Mouse (Mus musculus): Measurements from ENCODE around the gene Ugt1a2. TPM values are rescaled to one million over a fixed set of nuclear protein-coding genes. Genes with fewer than 3 reads are reported as not detected.

Ugt1a2 gene
- polyA plus RNA-seq, 1 experiment: 0.32 TPM

DNA sequence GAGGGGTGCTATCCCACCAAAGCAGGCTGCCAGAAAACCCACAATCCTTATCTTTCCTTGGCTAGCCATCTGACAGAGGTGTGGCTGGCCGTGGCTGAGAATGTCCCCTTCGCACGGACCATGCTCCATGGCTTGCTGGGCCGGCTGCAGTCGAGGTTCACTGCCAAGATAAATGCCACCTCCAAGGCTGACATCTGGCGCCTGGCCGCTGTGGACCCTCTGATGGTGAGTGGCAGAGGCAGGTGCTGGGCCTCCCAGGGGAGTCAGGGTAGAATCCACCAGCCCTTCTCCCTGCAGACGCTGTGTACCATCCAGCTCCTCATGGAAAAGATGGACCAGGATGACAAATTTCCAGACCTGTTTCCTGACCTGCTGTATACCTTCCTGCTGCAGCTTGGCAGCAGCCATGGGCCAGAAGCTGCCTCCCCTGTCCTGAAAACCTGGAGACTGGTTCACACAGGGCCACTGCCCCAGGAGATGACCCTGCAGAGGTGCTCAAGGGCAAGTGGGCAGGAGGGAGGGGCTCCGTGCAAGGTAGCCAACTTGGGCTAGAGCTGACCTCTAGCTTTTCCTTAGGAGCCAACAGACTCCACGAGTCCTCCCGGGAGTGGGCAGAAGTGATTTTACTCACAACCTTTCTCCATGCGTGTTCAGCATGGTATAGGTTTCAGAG, 54.5 kb downstream of the Ugt1a2 start:
- Histone ChIP-seq H3K36me3 (ENCODE audit: control insufficient read depth, insufficient read depth, low read length) (no peaks in the 10 kb centered on the region), H3K4me3 (ENCODE audit: control insufficient read depth, insufficient read depth, low read length) (no peak overlapping the region), H3K27me3 (ENCODE audit: control insufficient read depth, insufficient read depth, low read length) (no peaks in the 10 kb centered on the region), H3K27ac (ENCODE audit: control insufficient read depth, insufficient read depth, low read length) (no peak overlapping the region), H3K4me1 (replicated peaks; ENCODE audit: control insufficient read depth, insufficient read depth, low read length) (peaks cover 13% of the 10 kb centered on the region)
- DNase-seq: no peak
- WGBS: 93% methylated on average over 12 of the region's 12 CpGs
- TF ChIP-seq POLR2A (IDR thresholded peaks at IDR 0.05; ENCODE audit: control insufficient read depth, extremely low read depth, insufficient read depth, low read length, poor library complexity): no peak
- TF ChIP-seq CTCF (IDR thresholded peaks at IDR 0.05; ENCODE audit: borderline replicate concordance, control insufficient read depth, extremely low read depth, insufficient read depth, low read length, poor library complexity): no peak

DNA sequence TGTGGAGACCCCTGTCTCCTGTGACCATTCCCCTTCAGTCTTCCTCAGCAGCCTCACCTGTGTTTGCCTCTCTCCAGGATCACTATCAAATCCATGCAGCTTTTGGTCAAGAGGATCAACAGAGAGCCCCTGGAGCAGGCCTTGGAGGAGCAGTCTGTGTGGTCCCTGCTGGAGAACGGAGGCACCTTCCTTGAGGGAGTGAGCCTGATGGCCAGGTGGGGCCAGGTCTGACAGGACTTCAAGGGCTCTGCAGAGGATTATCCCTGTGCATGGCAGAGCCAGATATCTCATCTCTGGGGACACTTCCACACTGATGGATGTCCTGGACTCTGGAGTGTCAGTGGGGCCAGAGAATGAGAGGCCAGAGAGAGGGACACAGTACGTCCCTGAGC, 55.1 kb downstream of the Ugt1a2 start:
- 62% methylated on average over 2 of the region's 2 CpGs for WGBS

DNA sequence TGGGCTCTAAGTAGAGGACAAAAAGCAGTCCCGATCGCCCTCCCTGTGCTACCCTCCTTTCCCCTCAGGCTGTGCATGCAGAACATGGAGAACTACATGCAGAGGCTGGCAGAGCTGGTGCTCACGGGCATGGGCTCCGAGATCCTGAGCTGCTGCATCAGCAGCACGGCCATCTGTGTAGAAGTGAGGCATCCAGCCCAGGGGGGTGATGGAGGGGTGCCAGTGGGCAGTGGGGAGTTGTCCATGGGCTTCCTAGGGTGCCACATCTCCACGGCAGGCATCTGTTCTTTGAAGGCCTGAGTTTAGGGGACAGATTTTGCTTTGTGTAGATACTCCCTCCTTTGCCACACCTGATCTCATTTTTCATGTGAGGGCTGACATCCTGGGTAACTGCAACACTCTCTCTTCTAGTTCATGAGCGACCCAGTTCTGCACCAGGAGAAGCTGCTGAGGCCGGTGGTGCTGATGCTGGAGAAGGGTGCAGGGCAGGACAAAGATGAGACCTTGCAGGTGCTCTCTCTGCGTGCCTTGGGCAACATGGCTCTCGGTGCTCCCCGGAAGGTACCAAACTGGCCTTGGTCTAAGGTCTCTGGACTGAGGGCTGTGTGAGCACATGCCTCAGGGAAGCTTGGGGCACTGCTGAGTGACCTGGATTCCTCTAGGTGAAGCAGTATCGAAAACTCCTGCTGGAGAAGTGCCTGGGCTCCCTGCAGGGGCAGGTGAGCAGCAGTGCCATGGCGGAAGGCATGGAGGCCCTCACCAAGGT, 55.8 kb downstream of the Ugt1a2 start:
- no peak for DNase-seq
- Histone ChIP-seq H3K27me3 (ENCODE audit: control insufficient read depth, insufficient read depth, low read length) (no peaks in the 10 kb centered on the region), H3K4me3 (ENCODE audit: control insufficient read depth, insufficient read depth, low read length) (no peak overlapping the region), H3K27ac (ENCODE audit: control insufficient read depth, insufficient read depth, low read length) (no peak overlapping the region), H3K4me1 (replicated peaks; ENCODE audit: control insufficient read depth, insufficient read depth, low read length) (peaks cover 18% of the 10 kb centered on the region), H3K36me3 (ENCODE audit: control insufficient read depth, insufficient read depth, low read length) (peaks cover 7% of the 10 kb centered on the region; the same call in 1 of the 2 replicates)
- no peak for TF ChIP-seq CTCF (IDR thresholded peaks at IDR 0.05; ENCODE audit: borderline replicate concordance, control insufficient read depth, extremely low read depth, insufficient read depth, low read length, poor library complexity)
- no peak for TF ChIP-seq POLR2A (IDR thresholded peaks at IDR 0.05; ENCODE audit: control insufficient read depth, extremely low read depth, insufficient read depth, low read length, poor library complexity)
- WGBS: 85% methylated on average over 13 of the region's 13 CpGs

More for the DNA sequence above, 55.1 kb downstream of the Ugt1a2 start:
- Histone ChIP-seq H3K27me3 (ENCODE audit: control insufficient read depth, insufficient read depth, low read length) (no peaks in the 10 kb centered on the region), H3K4me3 (ENCODE audit: control insufficient read depth, insufficient read depth, low read length) (no peak overlapping the region), H3K4me1 (replicated peaks; ENCODE audit: control insufficient read depth, insufficient read depth, low read length) (peaks cover 18% of the 10 kb centered on the region), H3K36me3 (ENCODE audit: control insufficient read depth, insufficient read depth, low read length) (0 out of 2 replicates have a peak, but pooled peaks cover 2% of the 10 kb centered on the region), H3K27ac (ENCODE audit: control insufficient read depth, insufficient read depth, low read length) (no peak overlapping the region)
- no peak for TF ChIP-seq CTCF (IDR thresholded peaks at IDR 0.05; ENCODE audit: borderline replicate concordance, control insufficient read depth, extremely low read depth, insufficient read depth, low read length, poor library complexity)
- no peak for TF ChIP-seq POLR2A (IDR thresholded peaks at IDR 0.05; ENCODE audit: control insufficient read depth, extremely low read depth, insufficient read depth, low read length, poor library complexity)
- DNase-seq: no peak

DNA sequence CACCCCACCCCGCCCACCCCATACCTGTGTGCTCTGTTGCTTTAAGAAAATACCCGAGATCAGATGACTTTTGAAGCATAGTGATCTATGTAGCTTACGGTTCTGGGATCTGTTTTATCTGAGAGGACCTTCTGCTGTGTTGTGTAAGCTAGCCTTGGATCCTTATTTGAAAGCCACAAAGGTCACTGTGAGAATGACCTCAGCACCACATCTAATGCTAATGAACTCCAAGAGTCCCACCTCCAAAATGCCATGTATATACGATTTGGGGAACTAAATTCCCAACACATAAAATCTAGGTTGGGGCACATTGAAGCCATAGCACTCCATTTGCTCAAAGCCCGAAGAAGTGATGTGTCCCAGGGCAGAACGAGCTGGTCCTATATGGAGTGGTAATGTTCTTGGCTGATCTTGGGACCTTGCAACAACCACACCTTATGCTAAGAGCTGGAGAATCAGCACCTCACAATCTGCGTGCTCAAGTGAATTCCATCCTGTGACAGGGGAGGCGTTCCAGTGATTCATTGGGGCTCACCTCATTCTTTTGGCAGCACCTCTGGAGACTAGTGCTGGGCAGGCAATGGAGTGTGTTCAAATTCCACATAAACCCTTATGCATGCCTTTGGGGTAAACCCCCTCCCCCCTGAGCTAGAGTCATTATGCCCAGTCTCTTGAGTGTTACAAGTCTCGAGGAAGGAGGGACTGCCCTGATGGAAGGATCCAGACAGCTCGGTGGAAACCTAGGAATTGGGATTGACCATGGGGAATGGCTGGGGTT, 56.7 kb downstream of the Ugt1a2 start:
- peaks cover 12% of the 10 kb centered on the region for H3K36me3 ChIP-seq (ENCODE audit: control insufficient read depth, insufficient read depth, low read length)
- peaks cover 21% of the 10 kb centered on the region for H3K4me1 ChIP-seq (replicated peaks; ENCODE audit: control insufficient read depth, insufficient read depth, low read length)
- no peaks in the 10 kb centered on the region for H3K27me3 ChIP-seq (ENCODE audit: control insufficient read depth, insufficient read depth, low read length)
- DNase-seq: no peak
- 85% methylated on average over 10 of the region's 10 CpGs for WGBS
- TF ChIP-seq POLR2A (IDR thresholded peaks at IDR 0.05; ENCODE audit: control insufficient read depth, extremely low read depth, insufficient read depth, low read length, poor library complexity) (no peak), CTCF (IDR thresholded peaks at IDR 0.05; ENCODE audit: borderline replicate concordance, control insufficient read depth, extremely low read depth, insufficient read depth, low read length, poor library complexity) (no peak)
- no peak overlapping the region for H3K4me3 ChIP-seq (ENCODE audit: control insufficient read depth, insufficient read depth, low read length)
- no peak overlapping the region for H3K27ac ChIP-seq (ENCODE audit: control insufficient read depth, insufficient read depth, low read length)

DNA sequence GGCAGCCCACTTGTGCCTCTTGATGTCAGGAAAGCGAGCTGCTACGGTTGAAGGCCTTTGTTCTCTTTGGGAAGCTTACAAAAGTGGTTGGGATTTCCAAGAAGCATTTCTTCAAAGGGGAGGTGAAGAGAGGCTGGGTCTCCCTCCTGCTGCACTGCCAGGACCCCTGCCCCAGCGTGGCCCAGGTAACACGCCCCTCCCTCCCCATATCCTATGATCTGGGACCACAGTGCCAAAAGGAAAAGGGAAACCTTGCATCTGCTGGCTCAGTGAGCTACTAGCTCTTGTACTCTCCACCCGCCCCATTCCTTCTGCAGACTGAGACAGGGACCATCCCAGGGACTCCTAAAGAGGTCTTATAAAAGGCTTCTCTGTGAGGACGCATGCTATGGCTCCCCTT, 57.3 kb downstream of the Ugt1a2 start:
- no peak for DNase-seq
- Histone ChIP-seq H3K4me1 (replicated peaks; ENCODE audit: control insufficient read depth, insufficient read depth, low read length) (peaks cover 21% of the 10 kb centered on the region), H3K27ac (ENCODE audit: control insufficient read depth, insufficient read depth, low read length) (no peak overlapping the region), H3K36me3 (ENCODE audit: control insufficient read depth, insufficient read depth, low read length) (peaks cover 18% of the 10 kb centered on the region), H3K4me3 (ENCODE audit: control insufficient read depth, insufficient read depth, low read length) (no peak overlapping the region), H3K27me3 (ENCODE audit: control insufficient read depth, insufficient read depth, low read length) (no peaks in the 10 kb centered on the region)
- TF ChIP-seq CTCF (IDR thresholded peaks at IDR 0.05; ENCODE audit: borderline replicate concordance, control insufficient read depth, extremely low read depth, insufficient read depth, low read length, poor library complexity): no peak
- TF ChIP-seq POLR2A (IDR thresholded peaks at IDR 0.05; ENCODE audit: control insufficient read depth, extremely low read depth, insufficient read depth, low read length, poor library complexity): no peak
- WGBS: 82% methylated on average over 6 of the region's 6 CpGs

DNA sequence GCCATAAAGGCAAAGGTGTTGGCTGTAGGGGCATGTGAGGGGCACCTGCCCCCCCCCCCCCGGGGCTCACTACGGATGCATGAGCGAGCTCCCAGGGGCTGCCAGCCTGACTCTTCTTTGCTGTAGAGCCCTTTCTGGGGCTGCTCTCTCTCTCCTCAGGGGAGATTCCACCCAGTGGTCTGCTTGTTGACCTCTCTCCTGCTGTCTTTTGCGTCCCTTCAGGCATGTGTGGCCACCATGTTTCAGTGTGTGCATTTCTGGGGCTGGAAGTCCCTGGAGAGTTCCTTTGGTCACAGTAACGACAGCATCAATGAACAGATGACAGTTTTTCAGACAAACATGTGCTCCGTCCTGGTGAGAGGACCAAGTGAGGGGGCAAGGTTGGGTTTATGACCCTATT, 58.0 kb downstream of the Ugt1a2 start:
- peaks cover 25% of the 10 kb centered on the region for H3K36me3 ChIP-seq (ENCODE audit: control insufficient read depth, insufficient read depth, low read length)
- no peak overlapping the region for H3K4me3 ChIP-seq (ENCODE audit: control insufficient read depth, insufficient read depth, low read length)
- H3K4me1 ChIP-seq (replicated peaks; ENCODE audit: control insufficient read depth, insufficient read depth, low read length): peaks cover 21% of the 10 kb centered on the region
- TF ChIP-seq POLR2A (IDR thresholded peaks at IDR 0.05; ENCODE audit: control insufficient read depth, extremely low read depth, insufficient read depth, low read length, poor library complexity): no peak
- TF ChIP-seq CTCF (IDR thresholded peaks at IDR 0.05; ENCODE audit: borderline replicate concordance, control insufficient read depth, extremely low read depth, insufficient read depth, low read length, poor library complexity): no peak
- DNase-seq: no peak
- no peaks in the 10 kb centered on the region for H3K27me3 ChIP-seq (ENCODE audit: control insufficient read depth, insufficient read depth, low read length)
- WGBS: 71% methylated on average over 6 of the region's 6 CpGs
- H3K27ac ChIP-seq (ENCODE audit: control insufficient read depth, insufficient read depth, low read length): no peak overlapping the region

All from thymus, adult 2 months (tissue).